Mouse (Mus musculus) heart, embryonic 10.5 days (tissue): ENCODE data around the gene Pir. TPM values are rescaled to one million over a fixed set of nuclear protein-coding genes. Genes with fewer than 3 reads are reported as not detected.
A peak's percentile ranks its signal among the peaks of the same experiment; 100 is the strongest.

Experiments used
- DNase-seq: peaks from one replicate; pipeline ENCODE4 v3.0.0-alpha.2; 2017; ENCODE audit warnings: low spot score
- H3K27ac ChIP-seq: fragments of 300-500 bp; sonication (generic); 2 replicates; pipeline ENCODE4 v1.5.1; 2016; ENCODE audit warnings: mild to moderate bottlenecking
- H3K27me3 ChIP-seq: fragments of 300-500 bp; sonication (generic); 2 replicates; pipeline ENCODE4 v1.6.1; 2016; ENCODE audit warnings: mild to moderate bottlenecking; ENCODE audit not compliant: poor library complexity, insufficient read depth, severe bottlenecking
- H3K36me3 ChIP-seq: fragments of 300-500 bp; sonication (generic); 2 replicates; pipeline ENCODE4 v1.6.1; 2016; ENCODE audit warnings: mild to moderate bottlenecking, moderate library complexity
- H3K4me1 ChIP-seq: fragments of 300-500 bp; sonication (generic); 2 replicates; pipeline ENCODE4 v1.6.1; 2016; ENCODE audit warnings: mild to moderate bottlenecking
- H3K4me3 ChIP-seq: fragments of 300-500 bp; sonication (generic); 2 replicates; pipeline ENCODE4 v1.5.1; 2016; ENCODE audit warnings: mild to moderate bottlenecking, moderate library complexity
- H3K9me3 ChIP-seq: fragments of 300-500 bp; sonication (generic); 2 replicates; pipeline ENCODE4 v1.6.1; 2016; ENCODE audit warnings: mild to moderate bottlenecking, moderate library complexity
- WGBS: fragments of 180-500 bp; shearing (Covaris S2); methylation state at CpG from one replicate; pipeline ENCODE4 v1.1.7; 2016; 5-methylcytosine and 5-hydroxymethylcytosine counted together
- polyA plus RNA-seq: library from polyadenylated mRNA; unstranded; fragments of >200 nt; fragmentation: Nextera tagmentation; extraction: Ambion mirVana; gene quantifications from 2 replicates; pipeline ENCODE4 v1.2.1, GENCODE M21; 2016

The Pir gene
- polyA plus RNA-seq, result 6.8 and 7.3 TPM in 2 replicates

- 9% methylated on average over 20 of the region's 20 CpGs for WGBS
- Histone ChIP-seq H3K36me3 (no peaks in the 10 kb centered on the region), H3K9me3 (no peaks in the 10 kb centered on the region), H3K4me1 (no peaks in the 10 kb centered on the region), H3K27me3 (peaks cover 6% of the 10 kb centered on the region; the same call in 1 of the 2 replicates), H3K4me3 (peak within 1 kb of the TSS; percentile 52), H3K27ac (peak within 1 kb of the TSS; percentile 83)
- peak; percentile 85 for DNase-seq
Measured at GRCm38 (mm10) chrX:164269285-164269761, at the start of gene Pir. TSS of gene Pir (plus strand) at chrX:164269371.

- 60% methylated on average over 2 of the region's 2 CpGs for WGBS
- H3K36me3 ChIP-seq, result no peaks in the 10 kb centered on the region
- no peaks in the 10 kb centered on the region for H3K4me1 ChIP-seq
- H3K27me3 ChIP-seq, result no peaks in the 10 kb centered on the region
- no peaks in the 10 kb centered on the region for H3K9me3 ChIP-seq
- no peak for DNase-seq
- H3K4me3 ChIP-seq, result no peak overlapping the region
- H3K27ac ChIP-seq, result no peak overlapping the region
Measured at GRCm38 (mm10) chrX:164221989-164222388, 47.2 kb upstream of the Pir start.

- no peaks in the 10 kb centered on the region for H3K27me3 ChIP-seq
Measured at GRCm38 (mm10) chrX:164233380-164233779, 35.8 kb upstream of the Pir start.

GRCm38 (mm10) chrX:164245714-164246113 is 23.5 kb upstream of the Pir start:
- WGBS, result 23% methylated on average over 5 of the region's 5 CpGs
- DNase-seq, result no peak

More at GRCm38 (mm10) chrX:164233380-164233779, 35.8 kb upstream of the Pir start:
- Histone ChIP-seq H3K9me3 (no peaks in the 10 kb centered on the region), H3K27ac (no peak overlapping the region), H3K4me3 (no peak overlapping the region), H3K4me1 (no peaks in the 10 kb centered on the region), H3K36me3 (peaks cover 3% of the 10 kb centered on the region; the same call in 1 of the 2 replicates)
- no peak for DNase-seq
- WGBS, result 58% methylated on average over 8 of the region's 8 CpGs

GRCm38 (mm10) chrX:164246722-164247121 is 22.4 kb upstream of the Pir start:
- Histone ChIP-seq H3K27me3 (0 out of 2 replicates have a peak, but pooled peaks cover 7% of the 10 kb centered on the region), H3K9me3 (no peaks in the 10 kb centered on the region), H3K4me1 (no peaks in the 10 kb centered on the region), H3K27ac (no peak overlapping the region), H3K4me3 (no peak overlapping the region), H3K36me3 (no peaks in the 10 kb centered on the region)
- WGBS, result 42% methylated on average over 2 of the region's 2 CpGs
- no peak for DNase-seq

More at GRCm38 (mm10) chrX:164245714-164246113, 23.5 kb upstream of the Pir start:
- H3K9me3 ChIP-seq, result no peaks in the 10 kb centered on the region
- H3K27ac ChIP-seq, result no peak overlapping the region
- no peaks in the 10 kb centered on the region for H3K4me1 ChIP-seq
- no peak overlapping the region for H3K4me3 ChIP-seq
- 0 out of 2 replicates have a peak, but pooled peaks cover 7% of the 10 kb centered on the region for H3K27me3 ChIP-seq
- H3K36me3 ChIP-seq, result no peaks in the 10 kb centered on the region

GRCm38 (mm10) chrX:164256527-164256926 is 12.6 kb upstream of the Pir start:
- 73% methylated on average over 3 of the region's 3 CpGs for WGBS
- Histone ChIP-seq H3K4me3 (no peak overlapping the region), H3K36me3 (no peaks in the 10 kb centered on the region), H3K4me1 (no peaks in the 10 kb centered on the region), H3K27ac (no peak overlapping the region), H3K9me3 (no peaks in the 10 kb centered on the region), H3K27me3 (no peaks in the 10 kb centered on the region; the same call in 1 of the 2 replicates)
- no peak for DNase-seq

GRCm38 (mm10) chrX:164258057-164258456 is 11.1 kb upstream of the Pir start, which contains the start of gene Bmx:
TSS of gene Bmx (minus strand) at chrX:164258193.
- H3K4me1 ChIP-seq, result no peaks in the 10 kb centered on the region
- H3K4me3 ChIP-seq, result no peak within 1 kb of the TSS
- H3K27me3 ChIP-seq, result peaks cover 8% of the 10 kb centered on the region; the same call in 1 of the 2 replicates
- H3K9me3 ChIP-seq, result no peaks in the 10 kb centered on the region
- WGBS, result 46% methylated on average over 8 of the region's 8 CpGs
- peak within 1 kb of the TSS; percentile 36; the same call in 1 of the 2 replicates for H3K27ac ChIP-seq
- no peaks in the 10 kb centered on the region for H3K36me3 ChIP-seq
- DNase-seq, result peak; percentile 75

- no peaks in the 10 kb centered on the region for H3K9me3 ChIP-seq
- H3K4me3 ChIP-seq, result no peak overlapping the region
- no peaks in the 10 kb centered on the region for H3K4me1 ChIP-seq
- WGBS, result 64% methylated on average over 5 of the region's 5 CpGs
- DNase-seq, result no peak
- 0 out of 2 replicates have a peak overlapping the region, but pooled peaks have one; percentile 36 for H3K27ac ChIP-seq
- no peaks in the 10 kb centered on the region for H3K36me3 ChIP-seq
- H3K27me3 ChIP-seq, result peaks cover 8% of the 10 kb centered on the region; the same call in 1 of the 2 replicates
Measured at GRCm38 (mm10) chrX:164258662-164259061, 10.5 kb upstream of the Pir start.

- Histone ChIP-seq H3K36me3 (no peaks in the 10 kb centered on the region), H3K4me3 (no peak overlapping the region), H3K27ac (no peak overlapping the region), H3K4me1 (no peaks in the 10 kb centered on the region), H3K27me3 (peaks cover 8% of the 10 kb centered on the region; the same call in 1 of the 2 replicates), H3K9me3 (no peaks in the 10 kb centered on the region)
- WGBS, result 56% methylated on average over 2 of the region's 2 CpGs
- no peak for DNase-seq
Measured at GRCm38 (mm10) chrX:164262286-164262685, 6.9 kb upstream of the Pir start.

GRCm38 (mm10) chrX:164264861-164265260 is 4.3 kb upstream of the Pir start:
- Histone ChIP-seq H3K4me3 (no peak overlapping the region), H3K4me1 (no peaks in the 10 kb centered on the region), H3K36me3 (no peaks in the 10 kb centered on the region), H3K9me3 (no peaks in the 10 kb centered on the region), H3K27ac (no peak overlapping the region), H3K27me3 (peaks cover 8% of the 10 kb centered on the region; the same call in 1 of the 2 replicates)
- 62% methylated on average over 1 of the region's 1 CpGs for WGBS
- no peak for DNase-seq

- WGBS, result 83% methylated on average over 3 of the region's 3 CpGs
- Histone ChIP-seq H3K27me3 (peaks cover 6% of the 10 kb centered on the region; the same call in 1 of the 2 replicates), H3K4me3 (no peak overlapping the region)
Measured at GRCm38 (mm10) chrX:164270603-164271002, 1.4 kb downstream of the Pir start.

GRCm38 (mm10) chrX:164275536-164275935 is 6.4 kb downstream of the Pir start:
- 39% methylated on average over 3 of the region's 3 CpGs for WGBS
- no peaks in the 10 kb centered on the region for H3K4me1 ChIP-seq
- no peaks in the 10 kb centered on the region for H3K9me3 ChIP-seq
- no peak for DNase-seq
- no peaks in the 10 kb centered on the region for H3K36me3 ChIP-seq
- H3K27ac ChIP-seq, result no peak overlapping the region
- peaks cover 6% of the 10 kb centered on the region; the same call in 1 of the 2 replicates for H3K27me3 ChIP-seq
- H3K4me3 ChIP-seq, result no peak overlapping the region

More at GRCm38 (mm10) chrX:164270603-164271002, 1.4 kb downstream of the Pir start:
- DNase-seq, result no peak
- no peaks in the 10 kb centered on the region for H3K36me3 ChIP-seq
- no peak overlapping the region for H3K27ac ChIP-seq
- H3K9me3 ChIP-seq, result no peaks in the 10 kb centered on the region
- no peaks in the 10 kb centered on the region for H3K4me1 ChIP-seq

- Histone ChIP-seq H3K4me1 (no peaks in the 10 kb centered on the region), H3K9me3 (no peaks in the 10 kb centered on the region), H3K4me3 (no peak overlapping the region), H3K36me3 (no peaks in the 10 kb centered on the region), H3K27ac (no peak overlapping the region), H3K27me3 (no peaks in the 10 kb centered on the region)
- DNase-seq, result no peak
- WGBS, result 53% methylated on average over 7 of the region's 7 CpGs
Measured at GRCm38 (mm10) chrX:164280918-164281647, 11.9 kb downstream of the Pir start.
